Mouse (Mus musculus) heart, embryonic 13.5 days (tissue): Measurements from ENCODE around the gene Cdh23. TPM values are rescaled to one million over a fixed set of nuclear protein-coding genes. Genes with fewer than 3 reads are reported as not detected.

ENCODE experiments used
- ATAC-seq: fragments of 200-750 bp; cut with Nextera tagmentation; 2 replicates; pipeline ENCODE4 v1.8.0; 2017; ENCODE audit warnings: moderate TSS enrichment; ENCODE audit not compliant: insufficient number of reproducible peaks, low FRiP score, low TSS enrichment; ENCODE audit errors: extremely low read depth
- H3K27ac ChIP-seq: fragments of 300-500 bp; sonication (generic); replicated peaks from 2 replicates; pipeline ENCODE4 v1.5.1; 2015; ENCODE audit warnings: moderate library complexity, mild to moderate bottlenecking, inconsistent platforms
- H3K27me3 ChIP-seq: fragments of 300-500 bp; sonication (generic); replicated peaks from 2 replicates; pipeline ENCODE4 v1.6.1; 2015; ENCODE audit warnings: mild to moderate bottlenecking, inconsistent platforms
- H3K36me3 ChIP-seq: fragments of 300-500 bp; sonication (generic); 2 replicates; pipeline ENCODE4 v1.6.1; 2015; ENCODE audit warnings: mild to moderate bottlenecking, inconsistent platforms
- H3K4me1 ChIP-seq: fragments of 300-500 bp; sonication (generic); 2 replicates; pipeline ENCODE4 v1.6.1; 2015; ENCODE audit warnings: inconsistent platforms
- H3K4me2 ChIP-seq: fragments of 300-500 bp; sonication (generic); 2 replicates; pipeline ENCODE4 v1.6.1; 2015; ENCODE audit warnings: inconsistent platforms, mild to moderate bottlenecking, moderate library complexity
- H3K4me3 ChIP-seq: fragments of 300-500 bp; sonication (generic); 2 replicates; pipeline ENCODE4 v1.5.1; 2015; ENCODE audit warnings: moderate library complexity, mild to moderate bottlenecking, inconsistent platforms
- H3K9ac ChIP-seq: fragments of 300-500 bp; sonication (generic); 2 replicates; pipeline ENCODE4 v1.6.1; 2015; ENCODE audit warnings: inconsistent platforms, mild to moderate bottlenecking, moderate library complexity
- H3K9me3 ChIP-seq: fragments of 300-500 bp; sonication (generic); 2 replicates; pipeline ENCODE4 v1.6.1; 2016; ENCODE audit warnings: inconsistent platforms
- WGBS: fragments of 180-500 bp; shearing (Covaris S2); methylation state at CpG from one replicate; pipeline ENCODE4 v1.1.7; 2015; ENCODE audit warnings: mixed read lengths; 5-methylcytosine and 5-hydroxymethylcytosine counted together
- polyA plus RNA-seq: library from polyadenylated mRNA; unstranded; fragments of >200 nt; fragmentation: Nextera tagmentation; extraction: Ambion mirVana; gene quantifications from 2 replicates; pipeline ENCODE4 v1.2.1, GENCODE M21; 2015

The Cdh23 gene
- polyA plus RNA-seq, 1 experiment from 2014 or later = 0.27 TPM

DNA sequence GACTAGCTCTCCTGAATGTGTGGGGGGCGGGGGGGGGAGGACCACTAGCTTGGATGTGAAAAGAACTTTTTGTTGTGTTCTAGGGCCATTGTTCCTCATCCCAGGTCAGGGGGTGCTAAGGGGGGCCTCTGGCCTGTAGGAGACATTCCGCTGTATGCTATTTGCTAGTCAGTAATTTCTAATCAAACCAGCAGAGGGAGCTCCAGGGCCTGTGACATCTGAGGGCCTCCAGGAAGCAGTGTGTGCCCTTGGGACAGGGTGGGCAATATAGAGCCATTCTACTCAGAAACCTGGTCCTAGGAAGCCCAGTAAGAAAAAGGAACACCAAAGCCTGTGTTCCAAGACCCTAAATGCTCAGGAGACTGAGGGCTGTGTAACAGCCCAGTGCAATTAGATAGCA is 164.9 kb downstream of the Cdh23 start:
- H3K9me3 ChIP-seq = no peaks in the 10 kb centered on the region
- H3K4me3 ChIP-seq = no peak overlapping the region

DNA sequence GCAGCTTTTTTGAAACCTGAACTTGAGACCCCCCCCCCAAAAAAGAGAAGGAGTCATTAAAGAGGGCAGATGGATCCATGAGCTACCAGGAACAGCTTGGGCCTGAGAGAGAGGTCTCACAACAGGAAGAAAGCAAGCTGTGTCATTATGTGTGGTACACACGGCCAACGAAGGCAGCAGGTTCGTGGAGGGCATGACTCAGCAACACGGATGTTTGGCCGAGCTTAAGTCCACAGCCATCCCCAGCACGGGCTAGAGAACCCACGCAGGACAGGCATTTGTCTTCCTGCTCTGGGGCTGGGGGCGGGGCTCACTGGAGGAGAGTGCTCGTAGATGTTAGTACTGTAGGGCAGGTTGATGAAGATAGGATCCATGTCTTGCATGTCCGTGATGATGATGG is 165.7 kb downstream of the Cdh23 start:
- Histone ChIP-seq H3K4me2 (no peak overlapping the region), H3K9ac (no peak overlapping the region), H3K27me3 (peaks cover 31% of the 10 kb centered on the region), H3K36me3 (no peaks in the 10 kb centered on the region), H3K4me1 (no peaks in the 10 kb centered on the region), H3K9me3 (no peaks in the 10 kb centered on the region), H3K4me3 (no peak overlapping the region), H3K27ac (no peak overlapping the region)
- 59% methylated on average over 10 of the region's 10 CpGs for WGBS
- ATAC-seq = no peak

More for the DNA sequence above, 164.9 kb downstream of the Cdh23 start:
- H3K4me1 ChIP-seq = no peaks in the 10 kb centered on the region
- no peaks in the 10 kb centered on the region for H3K36me3 ChIP-seq
- 18% methylated on average over 2 of the region's 2 CpGs for WGBS
- no peak overlapping the region for H3K27ac ChIP-seq
- peaks cover 31% of the 10 kb centered on the region for H3K27me3 ChIP-seq
- H3K9ac ChIP-seq = no peak overlapping the region
- no peak for ATAC-seq
- H3K4me2 ChIP-seq = no peak overlapping the region

DNA sequence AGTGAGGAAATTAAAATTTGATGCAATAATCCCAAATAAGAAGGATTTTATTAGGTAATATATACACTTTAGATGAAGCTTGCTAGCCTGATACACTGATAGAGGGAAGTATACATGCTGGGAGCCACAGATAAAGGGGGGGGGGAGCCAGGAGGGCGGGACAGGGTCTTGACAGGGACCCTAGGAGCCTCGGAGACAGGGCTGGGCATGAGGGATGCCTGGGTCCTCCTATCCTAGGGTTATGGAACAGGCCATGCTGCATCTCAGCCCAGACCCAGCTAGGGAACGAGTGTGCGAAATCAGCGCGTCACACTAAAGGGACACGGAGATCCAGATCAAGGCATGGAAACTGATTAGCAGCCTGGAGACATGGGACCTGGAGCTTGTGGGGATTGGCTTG is 168.3 kb downstream of the Cdh23 start:
- Histone ChIP-seq H3K27me3 (peaks cover 46% of the 10 kb centered on the region), H3K4me3 (no peak overlapping the region), H3K9ac (no peak overlapping the region), H3K27ac (no peak overlapping the region), H3K4me2 (no peak overlapping the region), H3K36me3 (no peaks in the 10 kb centered on the region), H3K4me1 (no peaks in the 10 kb centered on the region), H3K9me3 (no peaks in the 10 kb centered on the region)
- ATAC-seq = no peak
- 62% methylated on average over 7 of the region's 7 CpGs for WGBS

DNA sequence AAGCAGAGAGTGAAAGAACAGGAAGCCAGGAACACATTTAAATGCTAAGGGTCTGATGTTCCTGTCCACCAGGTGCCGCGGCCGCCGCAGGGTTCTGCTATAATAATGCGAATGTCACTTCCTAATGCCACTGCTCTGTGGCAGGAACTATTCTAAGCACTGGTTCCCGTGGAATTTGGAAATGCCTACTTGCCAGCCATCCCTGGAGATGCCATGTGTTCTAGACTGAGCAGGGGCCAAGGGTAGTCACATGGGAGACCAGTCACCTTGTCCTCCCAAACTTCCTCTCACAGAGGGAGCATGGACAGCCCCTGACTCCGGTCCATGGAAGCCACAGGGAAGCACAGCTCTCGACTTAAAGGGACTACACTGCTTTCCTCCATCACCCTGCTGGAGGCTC is 171.2 kb downstream of the Cdh23 start:
- H3K27me3 ChIP-seq = peaks cover 66% of the 10 kb centered on the region
- no peaks in the 10 kb centered on the region for H3K36me3 ChIP-seq
- no peaks in the 10 kb centered on the region for H3K4me1 ChIP-seq
- ATAC-seq = no peak
- no peak overlapping the region for H3K9ac ChIP-seq
- H3K4me2 ChIP-seq = no peak overlapping the region
- H3K27ac ChIP-seq = no peak overlapping the region
- no peak overlapping the region for H3K4me3 ChIP-seq
- 69% methylated on average over 8 of the region's 8 CpGs for WGBS
- no peaks in the 10 kb centered on the region for H3K9me3 ChIP-seq

DNA sequence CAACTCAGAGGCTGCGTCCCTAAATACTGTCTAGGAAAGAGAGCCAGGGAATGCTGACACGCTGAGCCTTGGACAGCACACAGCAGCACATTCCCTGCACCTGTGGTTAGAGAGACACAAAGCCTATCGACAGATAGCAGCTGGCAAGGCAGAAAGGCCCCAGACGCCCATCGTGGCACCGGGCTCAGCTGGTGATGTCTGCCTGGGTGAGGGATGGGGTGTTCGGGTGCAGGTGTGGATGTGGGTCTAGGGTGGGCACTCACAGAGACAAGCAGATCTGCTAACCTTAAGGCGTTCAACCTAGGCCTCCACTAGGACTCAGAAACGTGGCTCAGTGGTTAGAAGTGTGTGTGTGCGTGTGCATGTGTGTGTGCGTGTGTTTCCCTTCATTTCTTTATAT is 180.0 kb downstream of the Cdh23 start:
- H3K4me2 ChIP-seq = no peak overlapping the region
- no peak overlapping the region for H3K27ac ChIP-seq
- no peak overlapping the region for H3K9ac ChIP-seq
- H3K4me3 ChIP-seq = no peak overlapping the region
- no peaks in the 10 kb centered on the region for H3K9me3 ChIP-seq
- H3K4me1 ChIP-seq = no peaks in the 10 kb centered on the region
- whole genome bisulfite sequencing = 76% methylated on average over 11 of the region's 11 CpGs
- no peaks in the 10 kb centered on the region for H3K36me3 ChIP-seq
- no peak for ATAC-seq
- peaks cover 11% of the 10 kb centered on the region; the same call in 1 of the 2 replicates for H3K27me3 ChIP-seq

DNA sequence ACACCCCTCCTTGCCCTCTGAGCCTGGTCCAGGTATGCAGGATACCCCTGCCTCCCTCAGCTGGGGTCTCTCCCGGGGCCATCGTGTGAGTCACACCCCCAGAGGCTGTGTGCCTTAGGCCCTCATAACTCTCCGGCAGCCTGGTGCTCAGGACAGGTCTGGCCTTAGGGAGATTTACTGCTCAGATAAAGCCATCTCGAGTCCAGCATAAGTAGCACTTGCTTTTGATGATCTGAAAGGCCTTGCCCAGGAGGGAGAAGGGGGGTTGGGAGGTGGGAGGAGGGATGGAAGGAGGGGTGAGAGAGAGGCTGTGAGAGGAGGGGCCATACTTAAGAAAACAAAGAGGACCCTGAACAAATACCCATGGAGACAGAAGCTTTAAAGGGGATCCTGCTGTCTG is 197.8 kb downstream of the Cdh23 start:
- no peak for ATAC-seq
- Histone ChIP-seq H3K27ac (no peak overlapping the region), H3K9me3 (peaks cover 2% of the 10 kb centered on the region; the same call in 1 of the 2 replicates), H3K27me3 (peaks cover 25% of the 10 kb centered on the region), H3K36me3 (no peaks in the 10 kb centered on the region), H3K4me2 (no peak overlapping the region), H3K9ac (no peak overlapping the region), H3K4me3 (no peak overlapping the region), H3K4me1 (no peaks in the 10 kb centered on the region)
- 41% methylated on average over 4 of the region's 4 CpGs for WGBS

DNA sequence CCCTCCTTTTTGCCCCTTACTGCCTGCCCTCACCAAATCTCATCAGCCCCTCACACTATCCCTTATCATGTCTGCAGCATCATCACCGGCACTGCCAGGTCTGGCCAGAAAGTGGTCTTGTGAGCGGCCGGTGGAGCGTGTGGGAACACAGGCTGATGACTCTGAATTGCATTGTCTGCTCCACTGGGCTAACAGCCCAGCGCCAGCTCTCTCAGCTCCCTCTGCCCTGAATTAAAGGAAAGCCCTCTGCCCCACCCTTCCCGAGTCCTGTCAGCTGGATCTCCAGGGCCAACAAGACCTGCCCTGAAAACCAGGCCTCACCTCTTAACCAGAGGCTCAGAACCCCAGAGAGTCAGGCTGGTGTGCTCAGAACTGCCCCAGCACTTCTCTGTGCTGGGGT is 201.2 kb downstream of the Cdh23 start:
- Histone ChIP-seq H3K9ac (no peak overlapping the region), H3K4me1 (no peaks in the 10 kb centered on the region), H3K27ac (no peak overlapping the region), H3K36me3 (no peaks in the 10 kb centered on the region), H3K4me3 (no peak overlapping the region), H3K9me3 (peaks cover 3% of the 10 kb centered on the region; the same call in 1 of the 2 replicates), H3K4me2 (no peak overlapping the region), H3K27me3 (peaks cover 25% of the 10 kb centered on the region)
- 15% methylated on average over 6 of the region's 6 CpGs for WGBS
- no peak for ATAC-seq

DNA sequence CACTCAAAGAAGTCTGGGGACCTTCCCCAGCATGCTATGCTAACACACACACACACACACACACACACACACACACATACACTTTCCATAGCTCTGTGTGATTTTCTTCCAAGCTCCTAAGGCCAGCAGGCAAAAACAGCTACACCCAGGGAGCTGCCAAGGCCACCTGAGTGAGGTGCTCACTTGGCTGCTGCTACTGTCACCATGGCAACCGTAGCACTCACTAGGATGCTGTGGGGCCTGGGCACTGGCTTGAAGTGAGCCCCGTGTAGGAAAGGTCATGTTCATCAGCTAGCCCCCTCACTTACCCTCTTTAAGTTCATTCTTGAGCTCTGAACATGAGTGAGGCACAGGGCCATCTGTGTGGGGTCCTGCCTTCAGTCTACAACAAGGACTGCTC is 204.8 kb downstream of the Cdh23 start:
- no peaks in the 10 kb centered on the region for H3K4me1 ChIP-seq
- peaks cover 19% of the 10 kb centered on the region for H3K27me3 ChIP-seq
- no peak overlapping the region for H3K4me3 ChIP-seq
- H3K4me2 ChIP-seq = no peak overlapping the region
- H3K9me3 ChIP-seq = peaks cover 3% of the 10 kb centered on the region; the same call in 1 of the 2 replicates
- ATAC-seq = no peak
- no peak overlapping the region for H3K27ac ChIP-seq
- WGBS = 52% methylated on average over 2 of the region's 2 CpGs
- H3K36me3 ChIP-seq = no peaks in the 10 kb centered on the region
- no peak overlapping the region for H3K9ac ChIP-seq

DNA sequence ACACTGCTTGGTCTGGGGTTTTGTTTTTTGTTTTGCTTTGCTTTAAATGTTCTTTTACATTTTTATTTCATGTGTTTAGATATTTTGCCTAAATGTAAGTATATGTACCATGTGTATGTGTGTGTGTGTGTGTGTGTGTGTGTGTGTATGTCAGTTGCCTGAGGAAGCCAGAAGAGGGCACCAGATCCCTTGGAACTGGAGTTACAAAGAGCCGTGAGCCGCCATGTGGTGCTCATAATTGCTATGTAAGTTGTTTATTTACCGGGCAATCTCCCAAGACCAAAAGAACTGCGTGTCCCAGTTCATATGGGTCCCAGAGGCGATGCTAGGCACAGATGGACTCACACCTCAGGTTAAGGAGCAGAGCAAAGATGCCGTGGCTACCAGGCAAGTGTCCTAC is 214.9 kb downstream of the Cdh23 start:
- Histone ChIP-seq H3K36me3 (no peaks in the 10 kb centered on the region), H3K4me3 (no peak overlapping the region), H3K27me3 (peaks cover 15% of the 10 kb centered on the region), H3K9me3 (0 out of 2 replicates have a peak, but pooled peaks cover 6% of the 10 kb centered on the region), H3K9ac (no peak overlapping the region), H3K4me2 (no peak overlapping the region), H3K27ac (no peak overlapping the region), H3K4me1 (no peaks in the 10 kb centered on the region)
- ATAC-seq = no peak
- 86% methylated on average over 6 of the region's 6 CpGs for WGBS

DNA sequence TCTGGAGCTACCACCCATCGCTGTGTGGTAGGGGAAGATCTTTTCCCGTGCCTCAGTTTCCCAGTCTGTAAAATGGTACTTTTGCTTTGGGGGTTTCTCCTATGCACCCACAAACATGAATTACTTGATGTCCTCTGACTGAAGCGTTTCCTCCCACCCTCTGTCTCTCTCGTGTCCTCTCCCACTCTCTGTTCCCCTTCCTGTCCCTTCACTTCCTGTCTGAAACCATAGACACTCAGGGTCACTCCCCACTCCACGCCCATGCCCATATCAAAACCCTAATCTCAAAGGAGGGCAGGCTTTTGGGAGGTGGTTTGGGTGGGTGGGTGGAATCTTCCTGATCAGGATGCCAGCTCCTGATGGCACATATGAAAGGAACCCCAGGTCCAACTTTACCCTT is 221.7 kb downstream of the Cdh23 start:
- Histone ChIP-seq H3K36me3 (no peaks in the 10 kb centered on the region), H3K4me3 (no peak overlapping the region), H3K27ac (no peak overlapping the region), H3K4me1 (no peaks in the 10 kb centered on the region), H3K9me3 (no peaks in the 10 kb centered on the region), H3K9ac (no peak overlapping the region), H3K4me2 (no peak overlapping the region), H3K27me3 (peaks cover 78% of the 10 kb centered on the region)
- ATAC-seq = no peak
- 55% methylated on average over 5 of the region's 5 CpGs for WGBS

DNA sequence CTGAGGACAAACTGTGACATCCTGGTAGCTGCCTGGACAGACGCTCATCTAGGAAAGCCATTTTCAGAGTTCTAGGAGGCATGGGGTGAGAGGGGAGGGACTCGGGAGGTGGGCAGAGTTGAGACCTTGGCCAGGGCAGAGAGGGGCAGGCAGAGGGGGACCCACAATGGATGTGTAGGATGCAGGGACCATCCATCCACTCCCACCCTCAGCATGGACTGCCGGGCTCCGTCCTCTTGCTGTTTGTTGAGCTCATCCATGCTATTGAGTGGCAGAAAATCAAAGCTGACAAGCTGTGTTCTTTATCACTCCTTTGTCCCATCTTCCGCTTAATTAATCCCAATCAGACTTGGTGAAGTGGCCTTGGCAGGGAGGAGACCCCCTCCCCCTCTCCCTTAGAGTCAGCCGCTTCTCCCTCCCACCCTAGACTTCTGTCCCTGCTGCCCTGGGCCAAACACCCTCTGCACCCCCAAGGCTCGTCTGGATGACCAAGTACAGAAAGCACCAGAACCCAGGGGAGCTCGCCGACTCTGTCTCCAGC is 222.4 kb downstream of the Cdh23 start:
- Histone ChIP-seq H3K27ac (no peak overlapping the region), H3K9me3 (no peaks in the 10 kb centered on the region), H3K4me3 (no peak overlapping the region), H3K9ac (no peak overlapping the region), H3K36me3 (no peaks in the 10 kb centered on the region), H3K4me2 (no peak overlapping the region), H3K4me1 (no peaks in the 10 kb centered on the region), H3K27me3 (peaks cover 85% of the 10 kb centered on the region)
- ATAC-seq = no peak
- 35% methylated on average over 9 of the region's 9 CpGs for WGBS

DNA sequence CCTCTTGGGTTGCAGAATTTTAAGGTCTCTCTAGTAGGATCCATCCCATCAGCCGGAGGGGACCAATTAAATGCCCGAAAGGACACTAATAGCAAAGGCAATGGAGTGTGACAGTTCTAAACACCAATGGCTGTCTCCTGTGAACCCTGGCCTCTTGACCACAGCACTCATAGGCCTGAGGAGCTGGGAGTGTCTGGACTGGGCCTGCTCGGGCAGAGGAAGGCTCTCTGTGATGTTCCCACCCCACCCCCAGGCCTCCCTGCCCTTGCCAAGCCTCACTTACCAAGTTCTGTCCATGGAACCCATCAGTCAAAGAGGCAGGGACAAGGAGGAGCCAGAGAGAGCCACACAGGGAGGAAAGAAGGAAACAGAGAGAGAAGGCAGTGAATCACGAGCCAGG is 228.5 kb downstream of the Cdh23 start:
- no peaks in the 10 kb centered on the region for H3K9me3 ChIP-seq
- no peak overlapping the region for H3K27ac ChIP-seq
- no peak overlapping the region for H3K4me2 ChIP-seq
- no peak overlapping the region for H3K4me3 ChIP-seq
- WGBS = 55% methylated on average over 4 of the region's 4 CpGs
- H3K36me3 ChIP-seq = no peaks in the 10 kb centered on the region
- H3K4me1 ChIP-seq = no peaks in the 10 kb centered on the region
- no peak for ATAC-seq
- H3K9ac ChIP-seq = no peak overlapping the region
- peaks cover 40% of the 10 kb centered on the region for H3K27me3 ChIP-seq
